Mouse (Mus musculus): Measurements from ENCODE around the gene Naaladl2. TPM values are rescaled to one million over a fixed set of nuclear protein-coding genes. Genes with fewer than 3 reads are reported as not detected.

Gene Naaladl2
- polyA plus RNA-seq, 1 experiment = not detected

GRCm38 (mm10) chr3:24992078-24992477 lies 152.0 kb downstream of the Naaladl2 start:
- TF ChIP-seq CTCF (IDR thresholded peaks at IDR 0.05; ENCODE audit: low read depth, low read length) (no peak), POLR2A (IDR thresholded peaks at IDR 0.05; ENCODE audit: borderline replicate concordance, low read depth, low read length) (no peak)
- Histone ChIP-seq H3K4me3 (ENCODE audit: insufficient read depth, low read length) (no peak overlapping the region), H3K4me1 (ENCODE audit: control insufficient read depth, insufficient read depth, low read length) (no peaks in the 10 kb centered on the region), H3K27ac (ENCODE audit: insufficient read depth, low read depth, low read length) (no peak overlapping the region)

DNA sequence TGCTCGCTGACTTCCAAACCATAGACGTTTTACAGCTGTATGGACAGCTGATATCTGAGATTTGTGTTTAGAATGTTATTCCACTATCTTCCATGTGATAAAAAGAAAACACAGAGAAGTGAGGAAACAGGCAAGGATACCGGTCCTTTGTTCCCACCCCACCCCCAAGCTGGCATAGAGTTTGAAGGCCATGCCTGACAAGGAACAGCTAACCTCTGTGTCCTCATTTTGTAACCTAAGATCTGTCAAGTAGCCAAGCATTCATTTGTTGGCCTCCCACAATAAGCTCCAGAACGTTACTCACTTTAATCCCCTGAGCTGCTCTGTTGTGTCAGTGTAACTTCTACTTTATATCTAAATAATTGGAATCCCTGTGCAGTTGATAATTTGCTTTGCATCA lies 161.9 kb downstream of the Naaladl2 start:
- no peak overlapping the region for H3K4me3 ChIP-seq (ENCODE audit: insufficient read depth, low read length)
- H3K4me1 ChIP-seq (ENCODE audit: control insufficient read depth, insufficient read depth, low read length) = no peaks in the 10 kb centered on the region
- TF ChIP-seq POLR2A (IDR thresholded peaks at IDR 0.05; ENCODE audit: borderline replicate concordance, low read depth, low read length) = no peak
- no peak for TF ChIP-seq CTCF (IDR thresholded peaks at IDR 0.05; ENCODE audit: low read depth, low read length)
- H3K27ac ChIP-seq (ENCODE audit: insufficient read depth, low read depth, low read length) = no peak overlapping the region

DNA sequence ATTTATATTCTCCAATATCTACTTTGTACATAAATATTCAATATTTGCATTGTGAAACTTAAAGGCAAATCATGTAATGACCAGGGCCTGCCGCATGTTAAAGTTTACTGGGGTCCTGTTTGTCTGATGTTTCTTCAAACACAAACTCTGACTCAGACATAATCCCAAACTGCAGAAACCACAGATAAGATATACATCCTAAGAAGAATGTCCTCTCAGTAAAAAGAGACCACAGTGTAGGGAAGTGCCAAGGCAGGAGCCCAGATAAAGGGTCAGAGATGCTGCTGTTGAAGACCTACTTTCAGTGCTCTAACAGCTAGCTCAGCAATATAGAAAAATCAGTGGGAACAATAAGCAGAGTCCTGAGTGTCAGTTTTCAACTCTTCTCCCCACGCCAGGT lies 201.9 kb downstream of the Naaladl2 start:
- H3K4me3 ChIP-seq (ENCODE audit: insufficient read depth, low read length) = no peak overlapping the region
- H3K4me1 ChIP-seq (ENCODE audit: control insufficient read depth, insufficient read depth, low read length) = no peaks in the 10 kb centered on the region
- no peak overlapping the region for H3K27ac ChIP-seq (ENCODE audit: insufficient read depth, low read depth, low read length)
- TF ChIP-seq POLR2A (IDR thresholded peaks at IDR 0.05; ENCODE audit: borderline replicate concordance, low read depth, low read length) = no peak
- TF ChIP-seq CTCF (IDR thresholded peaks at IDR 0.05; ENCODE audit: low read depth, low read length) = no peak

DNA sequence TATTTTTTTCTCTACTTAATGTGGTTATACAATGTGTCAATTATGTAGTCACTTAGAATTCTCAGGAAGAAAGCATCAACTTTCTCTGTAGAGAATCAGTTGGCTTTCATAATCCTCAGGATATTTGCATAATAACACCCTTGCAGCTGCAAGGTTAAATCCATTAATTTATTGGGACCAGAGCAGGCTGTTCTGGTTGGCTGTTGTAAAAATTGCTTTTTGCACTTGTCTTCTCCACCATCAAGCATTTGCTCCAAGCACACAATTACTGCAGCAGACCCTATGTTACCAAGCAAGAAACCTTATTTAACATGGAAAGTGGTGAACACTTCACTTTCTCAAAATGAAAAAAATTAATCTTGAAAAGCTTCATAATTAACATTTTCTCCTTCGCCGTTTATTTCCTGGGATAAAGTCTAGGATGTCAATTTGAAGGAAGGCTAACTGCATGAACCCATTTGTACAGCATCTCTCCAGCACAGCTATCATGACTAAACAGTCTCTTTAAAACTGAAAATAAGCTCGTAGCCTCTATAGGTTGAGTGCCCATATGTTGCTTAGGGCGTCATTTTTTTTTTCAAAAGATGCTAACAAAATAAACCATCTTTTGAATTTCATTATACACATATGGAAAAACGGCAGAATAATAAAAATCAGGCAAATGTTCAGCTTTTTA lies 205.4 kb downstream of the Naaladl2 start:
- H3K27ac ChIP-seq (ENCODE audit: insufficient read depth, low read depth, low read length) = no peak overlapping the region
- no peak overlapping the region for H3K4me3 ChIP-seq (ENCODE audit: insufficient read depth, low read length)
- no peaks in the 10 kb centered on the region for H3K4me1 ChIP-seq (ENCODE audit: control insufficient read depth, insufficient read depth, low read length)
- no peak for TF ChIP-seq CTCF (IDR thresholded peaks at IDR 0.05; ENCODE audit: low read depth, low read length)
- no peak for TF ChIP-seq POLR2A (IDR thresholded peaks at IDR 0.05; ENCODE audit: borderline replicate concordance, low read depth, low read length)

GRCm38 (mm10) chr3:24921811-24922210 lies 222.2 kb downstream of the Naaladl2 start:
- no peak overlapping the region for H3K4me3 ChIP-seq (ENCODE audit: insufficient read depth, low read length)
- no peak for TF ChIP-seq CTCF (IDR thresholded peaks at IDR 0.05; ENCODE audit: low read depth, low read length)
- TF ChIP-seq POLR2A (IDR thresholded peaks at IDR 0.05; ENCODE audit: borderline replicate concordance, low read depth, low read length) = no peak
- no peak overlapping the region for H3K27ac ChIP-seq (ENCODE audit: insufficient read depth, low read depth, low read length)
- no peaks in the 10 kb centered on the region for H3K4me1 ChIP-seq (ENCODE audit: control insufficient read depth, insufficient read depth, low read length)

DNA sequence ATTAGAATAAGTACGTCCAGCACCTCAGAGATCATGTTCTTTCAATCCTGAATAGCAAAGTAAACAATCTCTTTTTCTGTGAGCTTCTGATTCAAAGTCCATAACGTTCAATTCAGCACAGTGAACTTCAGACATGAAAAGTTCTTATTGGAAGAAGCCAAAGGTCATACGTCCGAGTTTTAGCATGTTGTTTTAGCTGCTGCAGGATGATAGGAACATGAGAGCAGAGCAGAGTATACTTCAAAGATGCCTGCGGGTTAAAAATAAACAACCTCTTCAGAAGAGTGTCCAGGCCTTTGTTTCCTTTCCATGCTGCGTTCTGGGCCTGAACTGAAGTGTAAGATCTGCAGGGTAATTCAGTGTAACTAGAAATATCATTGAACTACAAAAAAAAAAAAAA lies 222.7 kb downstream of the Naaladl2 start:
- no peak overlapping the region for H3K4me3 ChIP-seq (ENCODE audit: insufficient read depth, low read length)
- H3K4me1 ChIP-seq (ENCODE audit: control insufficient read depth, insufficient read depth, low read length) = no peaks in the 10 kb centered on the region
- no peak for TF ChIP-seq CTCF (IDR thresholded peaks at IDR 0.05; ENCODE audit: low read depth, low read length)
- no peak overlapping the region for H3K27ac ChIP-seq (ENCODE audit: insufficient read depth, low read depth, low read length)

DNA sequence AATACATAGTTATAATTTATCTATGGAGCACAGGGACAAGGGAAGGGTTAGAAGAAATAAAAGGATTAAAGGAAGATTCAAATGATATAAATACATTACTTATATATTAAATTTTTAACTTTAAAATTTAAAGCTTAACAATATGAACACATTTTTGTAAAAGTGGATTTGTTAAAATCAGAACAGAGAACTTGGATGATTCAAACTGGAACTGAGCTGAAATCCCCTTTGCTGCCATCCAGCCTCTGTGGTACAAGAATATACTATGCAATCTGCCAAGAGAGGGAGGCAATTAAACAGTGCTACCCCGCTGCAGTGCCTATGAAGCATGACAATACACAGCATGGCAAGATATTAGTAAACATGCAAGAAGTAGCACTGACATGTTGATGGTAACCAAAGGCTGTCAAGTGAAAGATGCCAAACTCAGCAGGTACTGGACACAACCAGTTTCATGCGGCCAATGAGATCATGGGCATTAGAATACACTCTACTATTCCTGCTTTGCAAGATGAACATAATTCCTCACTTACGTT lies 238.6 kb downstream of the Naaladl2 start:
- TF ChIP-seq CTCF (IDR thresholded peaks at IDR 0.05; ENCODE audit: low read depth, low read length) = no peak
- TF ChIP-seq POLR2A (IDR thresholded peaks at IDR 0.05; ENCODE audit: borderline replicate concordance, low read depth, low read length) = no peak
- H3K27ac ChIP-seq (ENCODE audit: insufficient read depth, low read depth, low read length) = no peak overlapping the region
- no peaks in the 10 kb centered on the region for H3K4me1 ChIP-seq (ENCODE audit: control insufficient read depth, insufficient read depth, low read length)
- no peak overlapping the region for H3K4me3 ChIP-seq (ENCODE audit: insufficient read depth, low read length)

GRCm38 (mm10) chr3:24888801-24889200 lies 255.3 kb downstream of the Naaladl2 start:
- Histone ChIP-seq H3K4me3 (ENCODE audit: insufficient read depth, low read length) (no peak overlapping the region), H3K27ac (ENCODE audit: insufficient read depth, low read depth, low read length) (no peak overlapping the region), H3K4me1 (ENCODE audit: control insufficient read depth, insufficient read depth, low read length) (no peaks in the 10 kb centered on the region)
- TF ChIP-seq POLR2A (IDR thresholded peaks at IDR 0.05; ENCODE audit: borderline replicate concordance, low read depth, low read length) = no peak
- TF ChIP-seq CTCF (IDR thresholded peaks at IDR 0.05; ENCODE audit: low read depth, low read length) = no peak

DNA sequence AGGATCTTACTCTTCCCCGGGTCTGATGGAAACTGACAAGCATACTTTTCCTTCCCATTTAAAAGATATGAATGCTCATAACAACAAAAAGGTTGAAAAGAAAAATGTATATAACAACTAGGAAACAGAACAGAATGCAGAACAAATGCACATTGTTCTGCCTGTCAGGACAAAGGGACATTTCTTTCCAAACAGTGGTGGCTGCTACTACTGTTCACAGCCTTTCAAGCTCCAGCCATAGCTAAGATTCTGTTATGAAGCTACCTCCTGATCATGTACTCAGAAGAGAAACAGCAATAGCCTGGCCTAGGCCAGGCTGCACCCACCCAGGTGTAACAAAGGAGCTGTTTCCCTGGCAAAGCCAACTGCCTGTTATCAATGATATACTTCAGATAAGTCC lies 271.8 kb downstream of the Naaladl2 start:
- TF ChIP-seq CTCF (IDR thresholded peaks at IDR 0.05; ENCODE audit: low read depth, low read length) (no peak), POLR2A (IDR thresholded peaks at IDR 0.05; ENCODE audit: borderline replicate concordance, low read depth, low read length) (no peak)
- Histone ChIP-seq H3K4me1 (ENCODE audit: control insufficient read depth, insufficient read depth, low read length) (no peaks in the 10 kb centered on the region), H3K4me3 (ENCODE audit: insufficient read depth, low read length) (no peak overlapping the region), H3K27ac (ENCODE audit: insufficient read depth, low read depth, low read length) (no peak overlapping the region)

DNA sequence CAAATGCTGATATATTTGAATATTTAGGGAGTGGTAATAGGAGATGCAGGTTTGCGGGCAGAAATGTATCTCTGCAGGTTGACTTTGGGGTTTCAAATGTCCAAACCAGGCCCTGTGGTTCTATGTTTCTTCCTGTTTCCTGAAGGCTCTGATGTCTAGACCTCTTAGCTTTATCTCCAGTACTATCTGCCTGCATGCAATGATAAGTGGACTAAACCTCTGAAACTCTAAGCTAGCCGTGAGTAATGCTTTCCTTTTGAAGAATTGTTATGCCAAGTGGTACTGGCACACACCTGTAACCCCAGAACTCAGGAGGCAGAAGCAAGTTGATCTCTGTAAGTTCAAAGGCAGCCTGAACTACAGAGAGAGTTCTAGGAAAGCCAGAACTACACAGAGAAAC lies 291.1 kb downstream of the Naaladl2 start:
- Histone ChIP-seq H3K27ac (ENCODE audit: insufficient read depth, low read depth, low read length) (no peak overlapping the region), H3K4me3 (ENCODE audit: insufficient read depth, low read length) (no peak overlapping the region), H3K4me1 (ENCODE audit: control insufficient read depth, insufficient read depth, low read length) (no peaks in the 10 kb centered on the region)
- no peak for TF ChIP-seq POLR2A (IDR thresholded peaks at IDR 0.05; ENCODE audit: borderline replicate concordance, low read depth, low read length)
- no peak for TF ChIP-seq CTCF (IDR thresholded peaks at IDR 0.05; ENCODE audit: low read depth, low read length)

All from bone marrow macrophage, adult 2 months (primary cell).